Mouse (Mus musculus): ENCODE data around the gene Maea. TPM values are rescaled to one million over a fixed set of nuclear protein-coding genes. Genes with fewer than 3 reads are reported as not detected.

The Maea gene
- polyA plus RNA-seq, 1 experiment from 2014 or later: 128 TPM

Other genes with a start within 250 kb of the Maea start
- 52.1 and 61.9 TPM in 2 replicates for gene Slc5a1, start 231.3 kb upstream of the Maea start, polyA plus RNA-seq (2015; fragmentation: Nextera tagmentation; extraction: Ambion mirVana)
- 23.7 and 26.0 TPM in 2 replicates for gene Spon2, start 117.1 kb upstream of the Maea start, polyA plus RNA-seq (2015; fragmentation: Nextera tagmentation; extraction: Ambion mirVana)
- gene Ctbp1, start 60.5 kb upstream of the Maea start, polyA plus RNA-seq (2015; fragmentation: Nextera tagmentation; extraction: Ambion mirVana): 275 and 293 TPM in 2 replicates
- 6.7 and 6.8 TPM in 2 replicates for gene Uvssa, start 43.0 kb downstream of the Maea start, polyA plus RNA-seq (2015; fragmentation: Nextera tagmentation; extraction: Ambion mirVana)
- not detected in 2 replicates for gene Nkx1-1, start 98.5 kb downstream of the Maea start, polyA plus RNA-seq (2015; fragmentation: Nextera tagmentation; extraction: Ambion mirVana)